Mouse (Mus musculus) heart, embryonic 14.5 days (tissue): ENCODE results near the gene Ppdpf. TPM values are rescaled to one million over a fixed set of nuclear protein-coding genes. Genes with fewer than 3 reads are reported as not detected.

Experiments used
- ATAC-seq: fragments of 200-750 bp; cut with Nextera tagmentation; 2 replicates; pipeline ENCODE4 v1.8.0; 2017; ENCODE audit warnings: low read depth, moderate TSS enrichment; ENCODE audit not compliant: insufficient number of reproducible peaks, insufficient read depth, low FRiP score
- H3K27ac ChIP-seq, 2 experiments: fragments of 200-500 bp in 1 of 2; fragments of 300-500 bp in 1 of 2; sonication (generic) in 1 of 2; replicated peaks in 1 of 2; 2 replicates each; pipeline ENCODE4 v1.5.1; 2012 to 2014; ENCODE audit warnings: low read depth in 2 of 2, low read length in 2 of 2, control low read depth in 1 of 2, mild to moderate bottlenecking in 1 of 2, mixed read lengths in 1 of 2; ENCODE audit not compliant: control insufficient read depth in 1 of 2, insufficient read depth in 1 of 2
- H3K27me3 ChIP-seq: fragments of 300-500 bp; sonication (generic); 2 replicates; pipeline ENCODE4 v1.6.1; 2014; ENCODE audit warnings: mild to moderate bottlenecking, low read length, control low read depth; ENCODE audit not compliant: control insufficient read depth, insufficient read depth
- H3K36me3 ChIP-seq: fragments of 300-500 bp; sonication (generic); 2 replicates; pipeline ENCODE4 v1.6.1; 2014; ENCODE audit warnings: mild to moderate bottlenecking, control low read depth, low read length, mixed read lengths; ENCODE audit not compliant: control insufficient read depth, insufficient read depth
- H3K4me1 ChIP-seq, 2 experiments: fragments of 200-500 bp in 1 of 2; fragments of 300-500 bp in 1 of 2; sonication (generic) in 1 of 2; 2 replicates each; pipeline ENCODE4 v1.6.1; 2012 to 2014; ENCODE audit warnings: low read length in 2 of 2, control low read depth in 1 of 2, mixed read lengths in 1 of 2; ENCODE audit not compliant: control insufficient read depth in 2 of 2, insufficient read depth in 2 of 2
- H3K4me2 ChIP-seq: fragments of 300-500 bp; sonication (generic); 2 replicates; pipeline ENCODE4 v1.6.1; 2014; ENCODE audit warnings: mild to moderate bottlenecking, low read length
- H3K4me3 ChIP-seq, 2 experiments: fragments of 200-500 bp in 1 of 2; fragments of 300-500 bp in 1 of 2; sonication (generic) in 1 of 2; 2 replicates each; pipeline ENCODE4 v1.5.1; 2012 to 2014; ENCODE audit warnings: low read length in 2 of 2, mild to moderate bottlenecking in 2 of 2, control low read depth in 1 of 2, low read depth in 1 of 2, moderate library complexity in 1 of 2; ENCODE audit not compliant: control insufficient read depth in 1 of 2, insufficient read depth in 1 of 2
- H3K9ac ChIP-seq: fragments of 300-500 bp; sonication (generic); 2 replicates; pipeline ENCODE4 v1.6.1; 2014; ENCODE audit warnings: mild to moderate bottlenecking, low read length
- H3K9me3 ChIP-seq: fragments of 300-500 bp; sonication (generic); 2 replicates; pipeline ENCODE4 v1.6.1; 2016; ENCODE audit warnings: low read length, control low read depth; ENCODE audit not compliant: control insufficient read depth
- WGBS: fragments of 180-500 bp; shearing (Covaris S2); extraction: QIAGEN DNeasy Blood & Tissue Kit; methylation state at CpG from one replicate; pipeline ENCODE4 v1.1.7; 2014; 5-methylcytosine and 5-hydroxymethylcytosine counted together
- polyA plus RNA-seq: library from polyadenylated mRNA; unstranded; fragments of >200 nt; fragmentation: Nextera tagmentation; extraction: Ambion mirVana; gene quantifications from 2 replicates; pipeline ENCODE4 v1.2.1, GENCODE M21; 2014

Gene Ppdpf
- polyA plus RNA-seq, 1 experiment from 2014 or later, result 193 TPM

DNA sequence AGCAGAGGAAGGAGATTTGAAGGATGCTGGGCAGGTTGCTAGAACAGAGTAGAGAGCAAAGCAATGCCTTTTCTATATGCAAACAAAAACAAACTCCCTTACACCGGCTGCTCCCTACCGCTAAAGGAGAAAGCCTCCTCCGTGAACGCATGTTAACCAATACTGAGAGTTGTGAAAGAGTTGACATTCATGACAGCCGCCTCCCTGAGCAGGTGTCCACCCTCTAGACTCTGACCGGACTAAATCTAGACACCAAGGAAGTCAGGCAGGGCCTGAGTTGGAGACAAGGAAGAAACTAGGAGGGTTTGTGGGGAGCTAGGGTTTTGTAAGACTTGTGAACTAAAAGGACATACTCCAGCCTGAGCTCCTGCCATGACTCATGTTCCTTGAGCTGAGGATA lies 15.8 kb downstream of the Ppdpf start:
- H3K4me3 ChIP-seq, result no peak overlapping the region
- H3K9ac ChIP-seq, result no peak overlapping the region
- WGBS, result 72% methylated on average over 6 of the region's 6 CpGs
- no peaks in the 10 kb centered on the region for H3K4me1 ChIP-seq
- no peak overlapping the region for H3K4me2 ChIP-seq
- no peaks in the 10 kb centered on the region for H3K36me3 ChIP-seq
- H3K9me3 ChIP-seq, result no peaks in the 10 kb centered on the region
- H3K27me3 ChIP-seq, result no peaks in the 10 kb centered on the region
- no peak overlapping the region for H3K27ac ChIP-seq
- ATAC-seq, result no peak

- Histone ChIP-seq H3K36me3 (no peaks in the 10 kb centered on the region), H3K4me1 (no peaks in the 10 kb centered on the region), H3K9me3 (no peaks in the 10 kb centered on the region), H3K27me3 (peaks cover 13% of the 10 kb centered on the region; the same call in 1 of the 2 replicates), H3K27ac (no peak overlapping the region), H3K4me2 (no peak overlapping the region), H3K9ac (no peak overlapping the region), H3K4me3 (no peak overlapping the region)
- ATAC-seq, result no peak
- WGBS, result 71% methylated on average over 5 of the region's 5 CpGs
These were observed 18.6 kb downstream of the Ppdpf start for GRCm38 (mm10) chr2:181205678-181206077.

- H3K27ac ChIP-seq, result no peak overlapping the region
- no peaks in the 10 kb centered on the region for H3K36me3 ChIP-seq
- no peak overlapping the region for H3K4me3 ChIP-seq
- H3K27me3 ChIP-seq, result peaks cover 17% of the 10 kb centered on the region; the same call in 1 of the 2 replicates
- no peaks in the 10 kb centered on the region for H3K4me1 ChIP-seq
- no peaks in the 10 kb centered on the region for H3K9me3 ChIP-seq
- H3K9ac ChIP-seq, result no peak overlapping the region
- no peak for ATAC-seq
- 63% methylated on average over 9 of the region's 9 CpGs for whole genome bisulfite sequencing
- H3K4me2 ChIP-seq, result no peak overlapping the region
These were observed 19.1 kb downstream of the Ppdpf start for GRCm38 (mm10) chr2:181206118-181206517.

DNA sequence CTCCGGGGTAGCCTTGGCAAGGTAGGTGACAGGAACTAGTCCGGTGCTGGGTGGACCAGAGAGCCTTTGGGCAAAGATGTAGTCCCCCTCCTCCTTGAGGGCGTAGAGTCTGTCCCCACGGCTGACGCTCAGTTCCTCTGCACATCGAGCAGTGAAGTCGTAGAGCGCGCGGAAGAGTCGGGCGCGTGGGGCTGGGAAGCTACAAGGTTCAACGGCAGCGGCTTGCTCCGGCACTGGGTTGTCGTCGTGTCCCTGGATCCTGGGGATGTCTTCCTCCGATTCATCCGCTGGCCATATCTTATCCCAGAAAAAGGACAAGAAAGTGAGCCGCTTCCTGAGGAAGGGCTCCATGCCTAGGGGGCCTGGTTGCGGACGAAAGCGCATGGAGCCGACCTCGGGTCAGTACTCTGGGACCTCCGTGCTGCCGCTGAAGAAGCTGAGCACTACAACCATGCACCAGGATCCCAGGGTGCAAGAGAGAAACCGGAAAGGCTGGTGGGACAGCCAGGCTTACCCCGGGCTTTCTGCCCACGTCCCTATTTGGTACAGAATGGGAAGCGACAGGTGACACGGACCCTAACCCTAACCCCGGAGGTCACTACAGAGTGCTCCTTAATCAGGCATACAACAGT lies 25.5 kb downstream of the Ppdpf start:
- Histone ChIP-seq H3K9ac (peak overlapping the region; percentile 53; the same call in 1 of the 2 replicates), H3K9me3 (no peaks in the 10 kb centered on the region), H3K27ac (no peak overlapping the region), H3K36me3 (no peaks in the 10 kb centered on the region), H3K27me3 (peaks cover 52% of the 10 kb centered on the region), H3K4me1 (peaks cover 0 to 7% of the 10 kb centered on the region in 2 experiments; a peak in 2 of 4 replicates), H3K4me2 (peak overlapping the region; percentile 61), H3K4me3 (peak overlapping the region; percentile 21 to 33)
- 4% methylated on average over 34 of the region's 34 CpGs for WGBS
- ATAC-seq, result no peak

DNA sequence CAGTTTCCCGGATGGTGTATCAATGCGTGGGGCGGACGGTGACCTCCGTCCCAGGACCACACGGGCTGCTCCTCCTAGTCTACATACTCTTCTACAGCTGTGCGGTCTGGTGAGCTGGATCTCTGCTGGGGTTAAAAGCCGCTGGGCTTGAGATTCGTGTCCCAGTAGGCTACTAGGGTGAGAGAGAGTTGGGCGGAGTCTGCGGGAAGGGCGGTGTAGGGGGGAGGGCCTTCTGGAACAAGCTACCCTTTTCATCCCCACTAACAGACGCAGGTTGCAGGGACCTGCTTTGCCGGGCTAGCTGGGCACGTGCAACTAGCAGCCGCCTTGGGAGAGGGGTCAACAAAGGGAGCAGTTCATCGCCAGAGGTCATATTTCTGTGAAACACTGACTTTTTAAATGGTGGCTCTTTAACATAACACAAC lies 26.0 kb downstream of the Ppdpf start, which contains the start of gene Srms:
Gene Srms (minus strand): TSS at position 165 of the 425 bp plus-strand sequence.
- Histone ChIP-seq H3K9ac (peak within 1 kb of the TSS; percentile 53; the same call in 1 of the 2 replicates), H3K27me3 (peaks cover 52% of the 10 kb centered on the region), H3K36me3 (no peaks in the 10 kb centered on the region), H3K4me2 (peak within 1 kb of the TSS; percentile 61), H3K4me3 (peak within 1 kb of the TSS; percentile 21 to 33), H3K4me1 (peaks cover 0 to 7% of the 10 kb centered on the region in 2 experiments; a peak in 2 of 4 replicates), H3K27ac (no peak within 1 kb of the TSS), H3K9me3 (no peaks in the 10 kb centered on the region)
- no peak for ATAC-seq
- 3% methylated on average over 17 of the region's 17 CpGs for WGBS

- WGBS, result 85% methylated on average over 6 of the region's 6 CpGs
- H3K4me3 ChIP-seq, result no peak overlapping the region
- H3K36me3 ChIP-seq, result no peaks in the 10 kb centered on the region
- H3K4me2 ChIP-seq, result no peak overlapping the region
- H3K9ac ChIP-seq, result no peak overlapping the region
- no peaks in the 10 kb centered on the region for H3K9me3 ChIP-seq
- H3K27ac ChIP-seq, result no peak overlapping the region
- peaks cover 39% of the 10 kb centered on the region for H3K27me3 ChIP-seq
- ATAC-seq, result no peak
- H3K4me1 ChIP-seq, result peaks cover 8 to 17% of the 10 kb centered on the region in 2 experiments; a peak in 3 of 4 replicates
These were observed 29.0 kb downstream of the Ppdpf start for GRCm38 (mm10) chr2:181216037-181216436.

DNA sequence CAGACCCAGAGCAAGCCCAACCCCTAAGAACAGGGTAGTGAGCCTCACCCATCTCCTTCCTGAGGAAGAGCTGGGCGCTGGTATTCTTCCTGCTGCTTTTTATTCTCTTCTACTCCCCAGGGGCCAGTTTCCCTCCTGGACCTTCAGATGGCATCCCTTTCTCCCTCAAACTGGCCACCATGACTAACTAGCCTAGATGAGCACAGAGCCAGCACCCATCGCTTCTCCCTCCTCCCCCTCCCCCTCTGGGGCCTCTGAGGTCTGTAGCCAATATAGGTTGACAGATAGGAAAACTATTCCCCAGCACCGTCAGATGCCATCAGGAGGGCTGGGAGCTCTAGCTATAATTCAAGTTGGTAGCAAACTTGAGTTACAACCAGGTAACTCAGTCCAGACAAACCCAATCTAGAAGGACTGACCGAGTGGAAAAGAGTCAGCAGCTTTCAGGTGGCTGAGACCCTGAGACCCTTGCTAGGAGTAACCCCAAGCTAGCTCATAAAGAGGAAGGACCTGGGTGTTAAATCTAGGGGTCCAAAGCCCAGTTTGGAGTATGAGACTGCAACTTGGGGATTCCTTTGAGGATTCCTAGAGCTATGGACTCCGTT lies 31.9 kb downstream of the Ppdpf start:
- WGBS, result 56% methylated on average over 5 of the region's 5 CpGs
- Histone ChIP-seq H3K4me1 (peaks cover 8 to 11% of the 10 kb centered on the region in 2 experiments; a peak in 3 of 4 replicates), H3K36me3 (no peaks in the 10 kb centered on the region), H3K27ac (no peak overlapping the region), H3K27me3 (peaks cover 10% of the 10 kb centered on the region), H3K4me2 (0 out of 2 replicates have a peak overlapping the region, but pooled peaks have one; percentile 70), H3K4me3 (no peak overlapping the region), H3K9ac (no peak overlapping the region), H3K9me3 (no peaks in the 10 kb centered on the region)
- ATAC-seq, result no peak
